Mouse (Mus musculus): ENCODE results near the gene Draxin. TPM values are rescaled to one million over a fixed set of nuclear protein-coding genes. Genes with fewer than 3 reads are reported as not detected.
A peak's percentile ranks its signal among the peaks of the same experiment; 100 is the strongest.

The Draxin gene
- polyA plus RNA-seq, 1 experiment from 2014 or later: 1.3 TPM

GRCm38 (mm10) chr4:148164002-148164439 lies 33.5 kb upstream of the Draxin start:
- no peaks in the 10 kb centered on the region for H3K9me3 ChIP-seq (replicated peaks)
- peak; percentile 79 for DNase-seq (ENCODE audit: low spot score)
- WGBS: under 1% methylated on average over 29 of the region's 29 CpGs
- H3K27me3 ChIP-seq (ENCODE audit: low read depth, poor library complexity, severe bottlenecking): peaks cover 98% of the 10 kb centered on the region
- H3K4me1 ChIP-seq: peaks cover 59% of the 10 kb centered on the region
- H3K4me3 ChIP-seq: peak overlapping the region; percentile 47
- 0 out of 2 replicates have a peak overlapping the region, but pooled peaks have one; percentile 16 for H3K27ac ChIP-seq
- H3K36me3 ChIP-seq: no peaks in the 10 kb centered on the region

- DNase-seq (ENCODE audit: low spot score): peak; percentile 66
- Histone ChIP-seq H3K27ac (peak within 1 kb of the TSS; percentile 82), H3K4me3 (peak within 1 kb of the TSS; percentile 66), H3K27me3 (ENCODE audit: low read depth, poor library complexity, severe bottlenecking) (peaks cover 89% of the 10 kb centered on the region), H3K36me3 (peaks cover 8% of the 10 kb centered on the region), H3K9me3 (replicated peaks) (no peaks in the 10 kb centered on the region), H3K4me1 (peaks cover 55% of the 10 kb centered on the region)
- under 1% methylated on average over 43 of the region's 43 CpGs for WGBS
Observed at GRCm38 (mm10) chr4:148160436-148161390, 30.2 kb upstream of the Draxin start, which contains the start of the genes Fbxo44 and Fbxo2. Fbxo44 (minus strand) TSS chr4:148160482. Fbxo2 (plus strand) TSS chr4:148160621.

- peaks cover 80% of the 10 kb centered on the region for H3K27me3 ChIP-seq (ENCODE audit: low read depth, poor library complexity, severe bottlenecking)
- peak overlapping the region; percentile 66 for H3K4me3 ChIP-seq
- peak; percentile 94 for DNase-seq (ENCODE audit: low spot score)
- peaks cover 49% of the 10 kb centered on the region for H3K4me1 ChIP-seq
- H3K27ac ChIP-seq: peak overlapping the region; percentile 82
- no peaks in the 10 kb centered on the region for H3K9me3 ChIP-seq (replicated peaks)
- under 1% methylated on average over 54 of the region's 55 CpGs for whole genome bisulfite sequencing
- H3K36me3 ChIP-seq: peaks cover 9% of the 10 kb centered on the region
Observed at GRCm38 (mm10) chr4:148159544-148160435, 29.3 kb upstream of the Draxin start.

GRCm38 (mm10) chr4:148158436-148159348 lies 28.2 kb upstream of the Draxin start:
- peaks cover 38% of the 10 kb centered on the region for H3K4me1 ChIP-seq
- 32% methylated on average over 27 of the region's 27 CpGs for WGBS
- peak overlapping the region; percentile 66 for H3K4me3 ChIP-seq
- peaks cover 9% of the 10 kb centered on the region for H3K36me3 ChIP-seq
- peaks cover 69% of the 10 kb centered on the region for H3K27me3 ChIP-seq (ENCODE audit: low read depth, poor library complexity, severe bottlenecking)
- no peaks in the 10 kb centered on the region for H3K9me3 ChIP-seq (replicated peaks)
- peak overlapping the region; percentile 82 for H3K27ac ChIP-seq
- DNase-seq (ENCODE audit: low spot score): peak; percentile 47

- H3K27ac ChIP-seq: no peak overlapping the region
- peaks cover 32% of the 10 kb centered on the region for H3K27me3 ChIP-seq (ENCODE audit: low read depth, poor library complexity, severe bottlenecking)
- 70% methylated on average over 3 of the region's 3 CpGs for WGBS
- H3K4me3 ChIP-seq: no peak overlapping the region
- H3K36me3 ChIP-seq: peaks cover 9% of the 10 kb centered on the region
- no peaks in the 10 kb centered on the region for H3K9me3 ChIP-seq (replicated peaks)
- peaks cover 37% of the 10 kb centered on the region for H3K4me1 ChIP-seq
- no peak for DNase-seq (ENCODE audit: low spot score)
Observed at GRCm38 (mm10) chr4:148154982-148155381, 24.5 kb upstream of the Draxin start.

- H3K9me3 ChIP-seq (replicated peaks): no peaks in the 10 kb centered on the region
- H3K4me3 ChIP-seq: no peak overlapping the region
- H3K36me3 ChIP-seq: peaks cover 9% of the 10 kb centered on the region
- WGBS: 95% methylated on average over 4 of the region's 4 CpGs
- peaks cover 37% of the 10 kb centered on the region for H3K4me1 ChIP-seq
- no peak for DNase-seq (ENCODE audit: low spot score)
- H3K27ac ChIP-seq: no peak overlapping the region
- H3K27me3 ChIP-seq (ENCODE audit: low read depth, poor library complexity, severe bottlenecking): peaks cover 22% of the 10 kb centered on the region
Observed at GRCm38 (mm10) chr4:148154006-148154405, 23.5 kb upstream of the Draxin start.

GRCm38 (mm10) chr4:148152547-148152946 lies 22.0 kb upstream of the Draxin start:
- H3K4me3 ChIP-seq: no peak overlapping the region
- H3K36me3 ChIP-seq: peaks cover 9% of the 10 kb centered on the region
- DNase-seq (ENCODE audit: low spot score): no peak
- no peaks in the 10 kb centered on the region for H3K9me3 ChIP-seq (replicated peaks)
- peaks cover 8% of the 10 kb centered on the region for H3K27me3 ChIP-seq (ENCODE audit: low read depth, poor library complexity, severe bottlenecking)
- no peak overlapping the region for H3K27ac ChIP-seq
- 80% methylated on average over 5 of the region's 5 CpGs for WGBS
- peaks cover 31% of the 10 kb centered on the region for H3K4me1 ChIP-seq

GRCm38 (mm10) chr4:148151267-148152168 lies 21.0 kb upstream of the Draxin start, which contains the start of gene Fbxo6:
Fbxo6 (minus strand) TSS chr4:148152140.
- Histone ChIP-seq H3K4me1 (peaks cover 31% of the 10 kb centered on the region), H3K4me3 (peak within 1 kb of the TSS; percentile 76), H3K27ac (peak within 1 kb of the TSS; percentile 91), H3K27me3 (ENCODE audit: low read depth, poor library complexity, severe bottlenecking) (no peaks in the 10 kb centered on the region), H3K9me3 (replicated peaks) (no peaks in the 10 kb centered on the region), H3K36me3 (peaks cover 19% of the 10 kb centered on the region)
- peak; percentile 85 for DNase-seq (ENCODE audit: low spot score)
- 2% methylated on average over 67 of the region's 67 CpGs for whole genome bisulfite sequencing

- Histone ChIP-seq H3K4me3 (peak overlapping the region; percentile 76), H3K9me3 (replicated peaks) (no peaks in the 10 kb centered on the region), H3K27me3 (ENCODE audit: low read depth, poor library complexity, severe bottlenecking) (no peaks in the 10 kb centered on the region), H3K4me1 (peaks cover 31% of the 10 kb centered on the region), H3K27ac (peak overlapping the region; percentile 91), H3K36me3 (peaks cover 19% of the 10 kb centered on the region)
- no peak for DNase-seq (ENCODE audit: low spot score)
- 61% methylated on average over 3 of the region's 3 CpGs for WGBS
Observed at GRCm38 (mm10) chr4:148150953-148151266, 20.4 kb upstream of the Draxin start.

- Histone ChIP-seq H3K27me3 (ENCODE audit: low read depth, poor library complexity, severe bottlenecking) (no peaks in the 10 kb centered on the region), H3K36me3 (peaks cover 22% of the 10 kb centered on the region), H3K4me3 (peak overlapping the region; percentile 2; the same call in 1 of the 2 replicates), H3K9me3 (replicated peaks) (no peaks in the 10 kb centered on the region), H3K27ac (peak overlapping the region; percentile 80), H3K4me1 (peaks cover 31% of the 10 kb centered on the region)
- 26% methylated on average over 7 of the region's 7 CpGs for WGBS
- no peak for DNase-seq (ENCODE audit: low spot score)
Observed at GRCm38 (mm10) chr4:148150242-148150641, 19.7 kb upstream of the Draxin start.

- Histone ChIP-seq H3K36me3 (peaks cover 29% of the 10 kb centered on the region), H3K27ac (peak overlapping the region; percentile 80), H3K4me3 (no peak overlapping the region), H3K4me1 (peaks cover 31% of the 10 kb centered on the region), H3K9me3 (replicated peaks) (no peaks in the 10 kb centered on the region), H3K27me3 (ENCODE audit: low read depth, poor library complexity, severe bottlenecking) (no peaks in the 10 kb centered on the region)
- 49% methylated on average over 12 of the region's 12 CpGs for WGBS
- DNase-seq (ENCODE audit: low spot score): no peak
Observed at GRCm38 (mm10) chr4:148149540-148149939, 19.0 kb upstream of the Draxin start.

All from limb, embryonic 10.5 days (tissue).